Mouse (Mus musculus): ENCODE results near the gene Trip10. TPM values are rescaled to one million over a fixed set of nuclear protein-coding genes. Genes with fewer than 3 reads are reported as not detected.

Trip10 gene
- polyA plus RNA-seq, 1 experiment from 2014 or later = 40.8 TPM

- H3K27me3 ChIP-seq (ENCODE audit: insufficient read depth, low read length) = no peaks in the 10 kb centered on the region
- no peak for TF ChIP-seq CTCF (IDR thresholded peaks at IDR 0.05; ENCODE audit: low read depth)
- 47% methylated on average over 13 of the region's 13 CpGs for WGBS
- ATAC-seq (replicated peaks; ENCODE audit: low FRiP score, low read depth) = 0 out of 2 replicates have a peak, but pooled peaks have one; percentile 19
- no peak overlapping the region for H3K4me2 ChIP-seq (ENCODE audit: low read length)
- no peak overlapping the region for H3K4me3 ChIP-seq (replicated peaks; ENCODE audit: low read depth, low read length)
- no peak overlapping the region for H3K9ac ChIP-seq (ENCODE audit: low read depth, low read length)
- no peak overlapping the region for H3K27ac ChIP-seq
- DNase-seq (ENCODE audit: low spot score) = peak; percentile 23
- no peaks in the 10 kb centered on the region for H3K36me3 ChIP-seq (ENCODE audit: insufficient read depth, low read length)
- no peaks in the 10 kb centered on the region for H3K4me1 ChIP-seq (replicated peaks; ENCODE audit: insufficient read depth, low read length)
- no peaks in the 10 kb centered on the region for H3K9me3 ChIP-seq (replicated peaks; ENCODE audit: low read length)
These were observed 34.4 kb upstream of the Trip10 start for GRCm38 (mm10) chr17:57214676-57215387.

- Histone ChIP-seq H3K27ac (no peak overlapping the region), H3K4me1 (replicated peaks; ENCODE audit: insufficient read depth, low read length) (no peaks in the 10 kb centered on the region), H3K4me2 (ENCODE audit: low read length) (no peak overlapping the region), H3K4me3 (replicated peaks; ENCODE audit: low read depth, low read length) (no peak overlapping the region), H3K36me3 (ENCODE audit: insufficient read depth, low read length) (no peaks in the 10 kb centered on the region), H3K9ac (ENCODE audit: low read depth, low read length) (no peak overlapping the region), H3K9me3 (replicated peaks; ENCODE audit: low read length) (no peaks in the 10 kb centered on the region), H3K27me3 (ENCODE audit: insufficient read depth, low read length) (no peaks in the 10 kb centered on the region)
- DNase-seq (ENCODE audit: low spot score) (no peak), ATAC-seq (replicated peaks; ENCODE audit: low FRiP score, low read depth) (no peak)
- TF ChIP-seq CTCF (IDR thresholded peaks at IDR 0.05; ENCODE audit: low read depth) = no peak
- 59% methylated on average over 12 of the region's 12 CpGs for WGBS
These were observed 30.8 kb upstream of the Trip10 start for GRCm38 (mm10) chr17:57218335-57218900.

- no peak overlapping the region for H3K4me2 ChIP-seq (ENCODE audit: low read length)
- peak; percentile 86 for TF ChIP-seq CTCF (IDR thresholded peaks at IDR 0.05; ENCODE audit: low read depth)
- no peak overlapping the region for H3K9ac ChIP-seq (ENCODE audit: low read depth, low read length)
- H3K27ac ChIP-seq = no peak overlapping the region
- H3K4me1 ChIP-seq (replicated peaks; ENCODE audit: insufficient read depth, low read length) = no peaks in the 10 kb centered on the region
- no peaks in the 10 kb centered on the region for H3K9me3 ChIP-seq (replicated peaks; ENCODE audit: low read length)
- no peak overlapping the region for H3K4me3 ChIP-seq (replicated peaks; ENCODE audit: low read depth, low read length)
- no peaks in the 10 kb centered on the region for H3K36me3 ChIP-seq (ENCODE audit: insufficient read depth, low read length)
- H3K27me3 ChIP-seq (ENCODE audit: insufficient read depth, low read length) = no peaks in the 10 kb centered on the region
- ATAC-seq (replicated peaks; ENCODE audit: low FRiP score, low read depth) (no peak; the same call in 1 of the 2 replicates), DNase-seq (ENCODE audit: low spot score) (peak; percentile 61)
- WGBS = 28% methylated on average over 11 of the region's 11 CpGs
These were observed 29.9 kb upstream of the Trip10 start for GRCm38 (mm10) chr17:57219167-57219883.

- no peak overlapping the region for H3K9ac ChIP-seq (ENCODE audit: low read depth, low read length)
- no peak overlapping the region for H3K4me2 ChIP-seq (ENCODE audit: low read length)
- no peaks in the 10 kb centered on the region for H3K27me3 ChIP-seq (ENCODE audit: insufficient read depth, low read length)
- no peak overlapping the region for H3K4me3 ChIP-seq (replicated peaks; ENCODE audit: low read depth, low read length)
- H3K27ac ChIP-seq = no peak overlapping the region
- WGBS = 12% methylated on average over 3 of the region's 3 CpGs
- ATAC-seq (replicated peaks; ENCODE audit: low FRiP score, low read depth) (no peak), DNase-seq (ENCODE audit: low spot score) (peak; percentile 58)
- TF ChIP-seq CTCF (IDR thresholded peaks at IDR 0.05; ENCODE audit: low read depth) = peak; percentile 67
- no peaks in the 10 kb centered on the region for H3K36me3 ChIP-seq (ENCODE audit: insufficient read depth, low read length)
- no peaks in the 10 kb centered on the region for H3K4me1 ChIP-seq (replicated peaks; ENCODE audit: insufficient read depth, low read length)
- H3K9me3 ChIP-seq (replicated peaks; ENCODE audit: low read length) = no peaks in the 10 kb centered on the region
These were observed 29.4 kb upstream of the Trip10 start for GRCm38 (mm10) chr17:57219884-57220207.

- Histone ChIP-seq H3K9ac (ENCODE audit: low read depth, low read length) (no peak overlapping the region), H3K4me3 (replicated peaks; ENCODE audit: low read depth, low read length) (no peak overlapping the region), H3K4me1 (replicated peaks; ENCODE audit: insufficient read depth, low read length) (no peaks in the 10 kb centered on the region), H3K4me2 (ENCODE audit: low read length) (no peak overlapping the region), H3K36me3 (ENCODE audit: insufficient read depth, low read length) (no peaks in the 10 kb centered on the region), H3K27ac (no peak overlapping the region), H3K27me3 (ENCODE audit: insufficient read depth, low read length) (no peaks in the 10 kb centered on the region), H3K9me3 (replicated peaks; ENCODE audit: low read length) (no peaks in the 10 kb centered on the region)
- ATAC-seq (replicated peaks; ENCODE audit: low FRiP score, low read depth) (no peak), DNase-seq (ENCODE audit: low spot score) (no peak)
- no peak for TF ChIP-seq CTCF (IDR thresholded peaks at IDR 0.05; ENCODE audit: low read depth)
- 64% methylated on average over 4 of the region's 4 CpGs for WGBS
These were observed 27.3 kb upstream of the Trip10 start for GRCm38 (mm10) chr17:57221911-57222310.

GRCm38 (mm10) chr17:57223313-57223712, 25.9 kb upstream of the Trip10 start:
- Histone ChIP-seq H3K9ac (ENCODE audit: low read depth, low read length) (no peak overlapping the region), H3K4me1 (replicated peaks; ENCODE audit: insufficient read depth, low read length) (no peaks in the 10 kb centered on the region), H3K36me3 (ENCODE audit: insufficient read depth, low read length) (no peaks in the 10 kb centered on the region), H3K4me2 (ENCODE audit: low read length) (no peak overlapping the region), H3K27me3 (ENCODE audit: insufficient read depth, low read length) (no peaks in the 10 kb centered on the region), H3K27ac (no peak overlapping the region), H3K4me3 (replicated peaks; ENCODE audit: low read depth, low read length) (no peak overlapping the region), H3K9me3 (replicated peaks; ENCODE audit: low read length) (no peaks in the 10 kb centered on the region)
- DNase-seq (ENCODE audit: low spot score) = no peak
- WGBS = 45% methylated on average over 9 of the region's 9 CpGs
- no peak for TF ChIP-seq CTCF (IDR thresholded peaks at IDR 0.05; ENCODE audit: low read depth)
- ATAC-seq (replicated peaks; ENCODE audit: low FRiP score, low read depth) = no peak; the same call in 1 of the 2 replicates
